Mouse (Mus musculus): ENCODE measurements around the gene Tmprss15.

Gene Tmprss15

GRCm38 (mm10) chr16:79090997-79091396, at the start of gene Tmprss15:
Gene Tmprss15 (minus strand): TSS chr16:79091097.
- DNase-seq = no peak

- no peak for DNase-seq
These were observed 24.0 kb upstream of the Tmprss15 start for GRCm38 (mm10) chr16:79114879-79115278.

GRCm38 (mm10) chr16:79109516-79109915, 18.6 kb upstream of the Tmprss15 start:
- no peak for DNase-seq

- DNase-seq = no peak
These were observed 18.1 kb upstream of the Tmprss15 start for GRCm38 (mm10) chr16:79108969-79109368.

- DNase-seq = no peak
These were observed 9.4 kb upstream of the Tmprss15 start for GRCm38 (mm10) chr16:79100325-79100724.

GRCm38 (mm10) chr16:79098321-79098720, 7.4 kb upstream of the Tmprss15 start:
- no peak for DNase-seq

- no peak for DNase-seq
These were observed 4.3 kb downstream of the Tmprss15 start for GRCm38 (mm10) chr16:79086550-79086949.

- DNase-seq = no peak
These were observed 27.0 kb downstream of the Tmprss15 start for GRCm38 (mm10) chr16:79063848-79064247.

- DNase-seq = no peak
These were observed 31.9 kb downstream of the Tmprss15 start for GRCm38 (mm10) chr16:79058775-79059558.

- DNase-seq = no peak
These were observed 58.3 kb downstream of the Tmprss15 start for GRCm38 (mm10) chr16:79032593-79032992.

- no peak for DNase-seq
These were observed 88.1 kb downstream of the Tmprss15 start for GRCm38 (mm10) chr16:79002812-79003211.

- DNase-seq = no peak
These were observed 89.2 kb downstream of the Tmprss15 start for GRCm38 (mm10) chr16:79001679-79002078.

- no peak for DNase-seq
These were observed 114.5 kb downstream of the Tmprss15 start for GRCm38 (mm10) chr16:78976384-78976783.

- no peak for DNase-seq
These were observed 116.8 kb downstream of the Tmprss15 start for GRCm38 (mm10) chr16:78974099-78974498.

- DNase-seq = no peak
These were observed 121.7 kb downstream of the Tmprss15 start for GRCm38 (mm10) chr16:78969091-78969731.

- DNase-seq = no peak
These were observed 133.5 kb downstream of the Tmprss15 start for GRCm38 (mm10) chr16:78957434-78957833.

- DNase-seq = no peak
These were observed 140.5 kb downstream of the Tmprss15 start for GRCm38 (mm10) chr16:78950359-78950758.

- DNase-seq = no peak
These were observed 153.1 kb downstream of the Tmprss15 start for GRCm38 (mm10) chr16:78937755-78938154.

- DNase-seq = no peak
These were observed 156.6 kb downstream of the Tmprss15 start for GRCm38 (mm10) chr16:78934298-78934697.

- no peak for DNase-seq
These were observed 159.4 kb downstream of the Tmprss15 start for GRCm38 (mm10) chr16:78931287-78932025.

GRCm38 (mm10) chr16:78930382-78931286, 160.3 kb downstream of the Tmprss15 start, which contains the start of gene Chodl:
Gene Chodl (plus strand): TSS chr16:78930948.
- no peak for DNase-seq

GRCm38 (mm10) chr16:78922644-78923043, 168.3 kb downstream of the Tmprss15 start:
- no peak for DNase-seq
